Mouse (Mus musculus): ENCODE data around the gene Sept11.

Gene Sept11

DNA sequence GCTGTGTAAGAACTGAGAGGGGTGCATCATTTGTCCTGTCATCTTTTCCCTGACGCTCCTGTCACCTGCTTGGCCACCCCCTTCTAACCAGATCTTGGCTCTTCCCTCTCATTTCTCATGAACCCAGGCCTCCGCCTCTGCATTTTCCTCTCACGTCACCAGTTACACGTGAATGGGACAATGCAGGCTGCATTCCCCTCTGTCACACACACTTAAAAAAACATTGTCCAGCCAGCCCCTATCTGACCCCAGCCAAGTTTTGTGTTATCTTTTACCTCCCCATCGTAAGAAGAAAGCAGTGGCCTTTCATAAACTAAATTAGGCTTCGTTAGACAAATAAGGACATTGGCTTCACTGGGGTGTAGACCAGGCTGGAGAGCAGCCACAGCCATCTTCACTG, 79.3 kb downstream of the Sept11 start:
- DNase-seq (ENCODE audit: extremely low spot score): no peak

DNA sequence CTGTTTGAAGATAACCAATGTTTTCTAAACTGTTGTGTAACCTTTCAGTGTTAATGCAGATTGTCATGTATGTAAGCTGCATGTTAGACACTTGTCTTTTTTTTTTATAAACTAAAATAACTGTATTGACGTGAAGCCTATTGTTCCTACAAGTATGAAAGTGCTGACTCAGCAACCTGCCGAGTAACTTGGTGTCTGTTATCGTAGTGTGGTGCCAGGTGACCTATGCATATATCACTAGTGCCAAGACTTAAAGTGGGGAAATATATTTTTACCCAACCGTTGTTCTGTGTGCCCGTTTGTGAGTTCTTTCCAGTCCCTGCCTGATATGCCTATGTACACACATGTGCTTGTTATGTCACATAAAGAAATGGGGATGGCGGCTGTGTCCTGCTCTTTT, 81.4 kb downstream of the Sept11 start:
- no peak for DNase-seq (ENCODE audit: extremely low spot score)

DNA sequence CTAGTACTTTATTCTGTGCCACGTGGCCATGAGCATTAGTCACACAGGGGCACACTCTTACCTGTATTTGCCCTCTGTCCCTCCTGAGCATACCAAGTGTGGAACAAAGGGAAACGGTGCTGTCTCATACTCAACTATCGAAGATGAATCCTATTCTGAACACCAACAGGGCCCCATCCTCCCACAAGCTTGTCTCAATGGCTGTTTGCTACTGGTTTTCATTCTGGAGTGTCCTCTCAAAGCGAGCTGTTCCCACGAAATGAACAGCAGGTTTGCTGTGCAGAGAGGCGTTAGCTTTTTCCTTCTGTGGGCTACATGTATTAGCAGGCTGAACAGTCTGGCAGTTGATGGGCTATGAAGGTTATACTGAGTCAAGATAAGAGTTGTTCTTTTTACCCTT, 85.4 kb downstream of the Sept11 start:
- DNase-seq (ENCODE audit: extremely low spot score): no peak

DNA sequence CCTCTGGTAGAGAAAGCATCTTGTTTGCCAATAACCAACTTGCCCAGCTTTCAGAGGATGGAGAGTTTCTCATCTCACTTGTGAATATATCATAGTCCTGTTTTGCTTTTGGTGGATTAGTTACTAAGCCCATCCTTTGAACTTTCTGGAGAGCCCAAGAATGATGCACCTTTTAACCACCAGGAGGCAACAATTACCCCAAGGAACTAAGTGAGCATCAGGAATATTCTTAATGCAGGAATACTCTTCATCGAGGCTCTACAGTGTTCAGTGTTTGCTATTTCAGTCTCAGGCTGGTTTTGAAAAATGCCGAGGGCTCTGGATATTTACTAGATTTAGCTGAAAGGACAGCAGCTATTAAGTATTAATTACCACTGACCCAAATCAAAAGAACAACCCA, 87.0 kb downstream of the Sept11 start:
- no peak for DNase-seq (ENCODE audit: extremely low spot score)

DNA sequence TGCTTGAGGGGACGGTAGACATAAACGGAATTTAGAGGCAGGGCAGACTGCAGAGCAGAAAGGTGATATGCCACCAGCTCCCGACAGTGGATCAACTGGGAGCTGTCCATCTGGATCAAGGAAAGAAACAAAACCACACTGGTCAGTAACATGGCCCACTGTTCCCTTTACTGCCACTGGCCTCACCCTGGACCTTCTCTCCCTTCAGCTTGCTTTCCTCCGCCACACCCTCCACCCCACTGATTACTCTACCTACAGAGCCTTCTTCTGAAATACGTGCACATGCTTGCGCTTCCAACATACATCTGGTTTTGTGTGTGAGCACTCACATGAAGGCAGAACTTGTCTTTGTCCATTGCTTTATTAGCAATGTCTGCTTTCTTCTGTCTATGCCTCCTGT, 90.1 kb downstream of the Sept11 start:
- DNase-seq (ENCODE audit: extremely low spot score): no peak

DNA sequence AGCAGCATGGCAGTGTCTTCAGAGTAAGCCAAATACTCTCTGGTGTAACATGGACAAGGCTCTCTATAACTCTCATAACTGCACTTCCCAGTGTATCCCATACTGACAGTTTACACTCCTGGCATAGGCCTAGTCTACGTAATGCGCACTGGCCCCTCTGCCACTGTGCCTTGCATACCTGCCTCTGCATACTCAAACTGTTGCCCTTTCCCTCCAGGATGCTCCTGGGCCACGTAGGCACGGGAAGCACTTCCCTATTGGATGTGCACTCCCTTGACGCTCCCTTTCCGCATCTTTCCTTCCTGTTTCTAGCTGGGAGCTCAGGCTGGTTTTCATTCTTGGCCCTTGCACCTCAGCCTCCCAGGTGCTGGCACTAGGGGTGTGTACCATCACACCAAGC, 91.3 kb downstream of the Sept11 start:
- no peak for DNase-seq (ENCODE audit: extremely low spot score)

DNA sequence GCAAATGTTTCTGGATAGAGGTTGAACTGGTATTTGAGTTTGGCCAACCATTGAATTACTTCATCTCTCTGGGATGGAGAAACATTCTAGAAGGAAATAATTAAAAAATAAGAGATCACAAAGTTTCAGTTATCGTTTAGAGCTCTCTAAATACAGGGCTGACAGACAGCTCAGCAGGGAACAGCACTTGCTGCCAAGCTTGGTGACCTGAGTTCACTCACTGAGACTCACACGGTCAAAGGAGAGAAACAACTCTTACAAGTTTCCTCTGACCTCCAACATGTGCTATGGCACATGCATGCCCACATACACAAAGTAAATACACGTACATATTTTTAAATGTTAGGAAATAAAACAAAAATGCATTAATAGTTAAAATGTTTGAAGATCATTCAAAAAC, 96.4 kb downstream of the Sept11 start:
- DNase-seq (ENCODE audit: extremely low spot score): no peak

DNA sequence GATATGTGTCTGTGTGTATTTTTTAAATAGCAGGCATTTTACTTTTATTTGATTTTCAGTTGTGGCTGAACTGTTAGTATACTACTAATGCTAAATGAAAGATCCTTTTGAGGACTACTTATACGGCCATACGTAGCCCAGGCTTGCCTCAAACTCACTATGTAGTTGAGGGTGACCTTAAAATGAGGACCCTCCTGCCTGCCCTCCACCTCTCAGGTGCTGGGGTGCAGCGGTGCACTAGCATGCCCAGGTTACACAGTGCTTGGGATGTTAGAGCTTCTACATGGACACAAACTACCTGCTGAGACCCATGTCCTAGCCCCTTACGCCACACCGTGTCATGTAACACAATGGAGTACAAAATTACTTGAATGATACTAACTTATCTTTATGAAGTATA, 97.2 kb downstream of the Sept11 start:
- no peak for DNase-seq (ENCODE audit: extremely low spot score)

DNA sequence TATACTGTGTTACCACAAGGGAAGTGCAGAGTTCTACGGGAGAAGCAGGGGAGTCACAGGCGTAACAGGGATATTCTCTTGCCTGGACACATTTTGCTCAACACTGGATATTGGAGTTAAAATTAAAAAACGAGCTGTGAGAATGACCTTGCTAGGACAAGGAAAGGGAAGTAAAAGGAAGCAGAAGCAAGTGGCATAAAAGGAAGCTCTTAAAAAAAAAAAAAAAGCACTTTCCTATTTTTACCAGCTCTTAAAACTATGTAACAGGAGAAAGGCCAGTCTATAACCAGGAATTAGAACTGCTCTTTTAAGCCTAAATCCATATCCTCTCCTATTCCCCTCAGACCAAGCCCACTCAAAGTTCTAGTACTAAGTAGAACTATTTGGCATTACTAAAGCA, 105.0 kb downstream of the Sept11 start:
- DNase-seq (ENCODE audit: extremely low spot score): no peak

DNA sequence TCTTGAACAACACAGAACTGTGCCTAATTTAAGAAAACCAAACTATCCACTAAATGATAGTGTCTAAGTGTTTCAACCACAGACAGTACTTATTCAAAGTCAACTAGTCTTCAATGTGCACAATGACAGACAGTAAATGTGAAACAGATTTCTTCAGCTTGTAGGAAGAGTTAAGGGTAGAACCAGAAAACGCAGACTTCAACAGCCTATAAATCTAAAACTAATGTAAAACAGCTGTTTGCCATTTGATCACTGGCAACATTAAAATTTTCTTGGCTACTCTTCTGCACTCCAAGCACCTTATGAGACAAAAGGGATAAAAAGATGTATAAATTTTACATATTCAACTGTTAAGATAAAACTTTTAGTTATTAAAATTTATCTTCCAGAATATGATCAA, 107.9 kb downstream of the Sept11 start:
- no peak for DNase-seq (ENCODE audit: extremely low spot score)

DNA sequence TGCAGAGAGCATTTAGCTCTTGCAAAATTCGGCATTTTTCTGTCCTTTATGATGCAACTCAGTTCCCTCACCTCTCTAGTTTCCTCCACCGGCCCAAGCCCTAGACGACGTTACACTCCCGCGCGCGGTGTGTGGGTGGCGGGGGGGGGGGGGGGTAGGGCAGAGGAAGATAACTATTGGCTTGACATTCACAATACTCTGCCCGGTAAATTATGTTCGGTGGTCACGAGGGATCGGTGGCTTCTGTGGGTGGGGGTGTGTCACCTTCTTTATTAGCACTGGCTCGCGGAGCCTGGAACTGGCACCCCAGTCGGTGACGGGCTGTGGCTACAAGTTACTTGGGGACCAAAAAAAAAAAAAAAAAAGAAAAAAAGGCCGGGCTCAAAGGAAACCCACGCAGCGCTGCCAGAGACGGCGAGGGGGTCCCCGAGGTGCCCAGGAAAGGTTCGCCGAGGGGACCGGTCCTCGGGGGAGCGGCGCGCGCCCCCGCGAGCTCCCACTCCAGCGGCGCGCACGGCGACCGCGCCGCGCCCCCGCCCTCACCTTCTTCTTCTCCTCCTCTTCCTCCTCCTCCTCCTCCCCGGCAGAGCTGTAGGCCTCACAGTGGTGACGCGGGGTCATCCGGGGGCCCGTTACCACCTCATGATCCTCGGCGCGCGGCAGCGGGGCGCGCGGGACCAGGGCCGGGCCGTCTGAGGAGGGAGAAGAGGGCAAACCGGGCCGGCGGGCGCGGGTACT, 112.3 kb downstream of the Sept11 start:
- peak; percentile 58 for DNase-seq (ENCODE audit: extremely low spot score)

DNA sequence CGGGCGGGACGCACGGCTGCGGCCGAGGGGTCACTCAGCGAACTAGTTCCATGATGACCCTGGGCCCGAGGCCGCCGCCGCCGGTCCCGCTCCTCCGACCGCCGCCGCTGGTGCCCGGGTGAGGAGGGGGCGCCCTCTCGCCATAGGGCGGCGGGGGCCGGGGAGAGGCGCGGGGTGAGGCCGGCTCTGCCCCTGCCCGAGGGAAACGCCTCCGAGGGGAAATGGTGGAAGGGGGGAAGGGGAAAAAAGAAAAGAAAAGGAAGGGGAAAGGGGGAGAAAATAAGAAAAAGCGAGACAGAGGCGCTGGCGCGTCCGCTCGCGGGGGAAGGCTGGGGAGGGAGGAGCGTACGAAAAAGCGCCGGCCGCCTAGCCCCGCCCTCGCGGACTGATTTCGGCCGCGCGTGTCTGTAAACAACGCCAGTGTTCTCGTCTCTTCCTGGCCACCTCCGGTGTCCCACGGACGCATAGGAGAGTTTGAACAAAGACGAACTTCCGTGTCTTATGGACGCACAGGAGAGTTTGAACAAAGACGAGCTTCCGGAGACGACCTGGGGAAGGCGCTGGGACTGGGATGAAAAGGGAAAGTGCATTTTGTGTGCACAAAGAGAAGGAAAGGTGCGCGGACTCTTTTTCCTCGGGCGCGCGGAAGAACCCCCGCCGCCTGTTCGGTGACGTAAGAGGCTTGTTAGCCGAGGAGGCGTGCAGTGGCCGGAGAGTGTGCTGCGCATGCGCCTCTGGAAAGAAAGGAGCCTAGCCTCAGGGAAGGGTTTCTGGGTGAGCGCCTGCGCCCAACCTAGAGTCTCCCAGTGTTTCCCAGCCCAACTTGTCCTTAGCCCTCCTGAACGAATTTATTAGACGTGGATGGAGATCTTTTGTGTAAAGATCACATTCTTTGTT, 113.1 kb downstream of the Sept11 start, which contains the start of the genes Ccni and 2010109A12Rik:
TSS of gene Ccni (minus strand) at position 387 of the 897 bp plus-strand sequence.
TSS of gene 2010109A12Rik (plus strand) at position 410 of the 897 bp plus-strand sequence.
- DNase-seq (ENCODE audit: extremely low spot score): peak; percentile 95

DNA sequence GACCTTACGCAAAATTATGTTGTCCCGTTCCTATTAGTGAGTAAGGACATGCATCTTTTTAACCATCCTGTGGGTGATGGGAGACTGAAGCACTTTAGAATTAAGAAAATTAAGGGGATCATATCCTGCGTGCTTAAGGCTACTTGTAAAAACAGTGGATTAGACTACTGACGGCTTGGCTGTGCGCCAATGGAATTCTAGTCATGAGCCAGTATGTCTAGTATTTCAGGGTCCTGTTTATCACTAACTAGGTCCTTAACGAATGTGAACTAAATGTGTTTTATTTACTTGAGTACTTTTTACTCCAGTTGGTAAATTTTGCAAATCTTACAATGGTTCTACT, 113.7 kb downstream of the Sept11 start:
- DNase-seq (ENCODE audit: extremely low spot score): no peak

DNA sequence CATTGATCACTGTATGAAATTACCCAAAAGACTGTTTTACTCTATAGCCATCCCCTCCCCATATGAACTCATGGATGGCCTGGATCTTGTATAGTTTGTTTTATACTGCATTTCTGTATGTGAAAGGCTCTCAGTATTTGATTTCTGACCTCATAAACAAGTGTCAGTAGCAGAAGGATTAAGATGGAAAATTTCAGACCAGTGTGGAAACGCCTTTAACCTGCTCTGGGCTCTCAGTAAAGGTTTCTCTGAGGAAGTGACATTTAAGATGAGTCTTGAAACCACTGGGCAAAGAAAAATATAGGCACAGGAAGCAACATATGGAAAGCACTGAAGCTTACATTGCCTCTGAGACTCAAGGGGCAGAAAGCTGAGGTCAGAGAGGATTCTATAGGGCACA, 114.3 kb downstream of the Sept11 start:
- DNase-seq (ENCODE audit: extremely low spot score): no peak

DNA sequence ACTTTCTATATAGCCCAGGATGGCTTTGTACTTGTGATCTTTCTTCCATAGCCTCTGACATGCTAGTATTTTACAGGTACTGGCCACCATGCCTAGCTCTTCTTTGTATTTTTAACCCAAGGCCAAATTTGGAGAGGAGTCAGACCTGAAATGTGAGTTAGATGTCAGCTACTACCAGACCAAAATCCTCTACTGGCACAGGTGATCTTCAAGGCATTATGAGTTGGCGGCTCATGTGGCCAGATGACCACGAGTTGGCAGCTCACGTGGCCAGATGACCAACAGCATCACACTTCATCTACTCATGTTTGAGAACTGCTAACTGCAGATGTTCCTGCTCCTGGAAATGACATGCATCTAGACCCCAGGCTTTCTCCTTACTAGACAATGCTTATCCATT, 125.1 kb downstream of the Sept11 start:
- DNase-seq (ENCODE audit: extremely low spot score): no peak

DNA sequence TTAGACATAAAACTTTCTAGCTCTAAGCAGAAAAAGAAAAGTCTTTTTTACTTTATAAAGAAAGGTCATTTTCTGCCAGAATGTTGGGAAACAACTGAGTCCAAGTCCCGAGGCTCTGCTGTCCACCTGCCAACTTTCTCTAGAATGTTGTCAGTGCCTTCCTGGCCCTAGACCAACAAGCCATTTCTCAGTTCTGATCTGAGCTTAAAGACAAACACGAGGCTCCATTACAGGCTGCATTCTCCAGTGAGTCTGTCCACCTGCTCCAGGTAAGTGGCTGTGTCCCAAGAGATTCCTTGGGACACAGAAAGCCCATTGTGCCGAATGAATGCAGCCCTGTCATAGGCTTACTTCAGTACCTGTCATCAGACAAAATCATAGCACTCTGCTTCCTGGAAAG, 128.4 kb downstream of the Sept11 start:
- DNase-seq (ENCODE audit: extremely low spot score): no peak

DNA sequence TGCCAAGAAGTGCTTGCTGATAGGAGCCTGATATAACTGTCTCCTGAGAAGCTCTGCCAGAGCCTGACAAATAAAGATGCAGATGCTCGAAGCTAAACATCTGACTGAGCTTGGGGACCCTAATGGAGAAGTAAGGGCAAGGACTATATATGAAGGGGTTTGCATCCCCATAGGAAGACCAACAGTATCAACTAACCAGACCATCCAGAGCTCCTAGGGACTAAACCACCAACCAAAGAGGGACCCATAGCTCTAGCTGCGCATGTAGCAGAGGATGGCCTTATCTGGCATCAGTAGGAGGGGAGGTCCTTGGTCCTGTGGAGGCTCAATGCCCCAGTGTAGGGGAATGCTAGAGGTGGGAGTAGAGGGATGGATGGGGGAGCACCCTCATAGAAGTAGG, 131.3 kb downstream of the Sept11 start:
- no peak for DNase-seq (ENCODE audit: extremely low spot score)
